Mouse (Mus musculus) left cerebral cortex, postnatal 36 days (tissue): ENCODE data around the gene Sdsl. TPM values are rescaled to one million over a fixed set of nuclear protein-coding genes. Genes with fewer than 3 reads are reported as not detected.

Source experiments
- total RNA-seq, 2 experiments: library from RNA; stranded (reverse); gene quantifications; 2 replicates each; pipeline ENCODE4 v1.2.3; 2021

Gene Sdsl
- total RNA-seq, 2 experiments from 2014 or later, result 5.5 to 5.7 TPM

Other genes starting within 250 kb of the Sdsl start
- not detected for gene Lhx5, start 41.1 kb downstream of the Sdsl start, total RNA-seq
- gene Sds, start 3.7 kb upstream of the Sdsl start, total RNA-seq, result not detected
- 10 to 100 TPM; 57.2 to 66.1 TPM for gene Plbd2, start 30.8 kb upstream of the Sdsl start, total RNA-seq
- 1 to 10 TPM; 4.2 to 8.2 TPM for gene Slc8b1, start 38.4 kb upstream of the Sdsl start, total RNA-seq
- gene Tpcn1, start 115.9 kb upstream of the Sdsl start, total RNA-seq, result 10 to 100 TPM; 32.9 to 36.0 TPM
- 1 to 10 TPM in 1 of 2 experiments, under 1 TPM in 1; 0.81 to 1.1 TPM for gene Iqcd, start 116.2 kb upstream of the Sdsl start, total RNA-seq
- gene Rita1, start 139.8 kb upstream of the Sdsl start, total RNA-seq, result 10 to 100 TPM; 35.7 to 36.3 TPM
- gene Ddx54, start 139.9 kb upstream of the Sdsl start, total RNA-seq, result 10 to 100 TPM; 36.9 to 43.1 TPM
- not detected for gene Cfap73, start 161.4 kb upstream of the Sdsl start, total RNA-seq
- gene Rasal1, start 176.0 kb upstream of the Sdsl start, total RNA-seq, result 10 to 100 TPM; 90.0 to 92.7 TPM
- 10 to 100 TPM; 67.3 to 71.3 TPM for gene Dtx1, start 239.1 kb upstream of the Sdsl start, total RNA-seq